12 mouse cellular contexts compared by ENCODE assay signal in genomic region chr3:51713233-51713632, GRCm38 (mm10). TPM values are rescaled to one million over a fixed set of nuclear protein-coding genes. Genes with fewer than 3 reads are reported as not detected.
A peak's percentile ranks its signal among the peaks of the same experiment; 100 is the strongest.
DNase-seq lines count a peak whose midpoint lies in the region; ATAC-seq lines count a peak whose summit lies in the region.
"Had no signal": no experiment of that assay in that cellular context is flagged by ENCODE, and none has a peak within 500 bp of the region (broad histone marks: within the 10 kb centered on the region; RNA-seq: fewer than 3 reads in every experiment).

No protein-coding gene starts in this region.

- ATAC-seq in hindbrain, embryonic 12.5 days (ENCODE audit: low FRiP score): no peak
- ATAC-seq in hindbrain, embryonic 14.5 days (ENCODE audit: low FRiP score): no peak
- ATAC-seq in neural tube, embryonic 15.5 days (ENCODE audit: low FRiP score): no peak

- 18% methylated on average over 8 of the region's 8 CpGs for WGBS in hindbrain, embryonic 12.5 days
- 16% methylated on average over 8 of the region's 8 CpGs for WGBS in hindbrain, embryonic 14.5 days
- 28% methylated on average over 8 of the region's 8 CpGs for WGBS in neural tube, embryonic 15.5 days
- 12% methylated on average over 8 of the region's 8 CpGs for WGBS in limb, embryonic 10.5 days

- H3K27me3 ChIP-seq in hindbrain, embryonic 12.5 days: no peaks in the 10 kb centered on the region
- no peaks in the 10 kb centered on the region for H3K27me3 ChIP-seq in hindbrain, embryonic 14.5 days (ENCODE audit: control insufficient read depth, insufficient read depth, low read length)
- H3K27me3 ChIP-seq in neural tube, embryonic 15.5 days (replicated peaks): no peaks in the 10 kb centered on the region
- H3K27me3 ChIP-seq in limb, embryonic 10.5 days (ENCODE audit: low read depth, poor library complexity, severe bottlenecking): no peaks in the 10 kb centered on the region

- no peak overlapping the region for H3K4me3 ChIP-seq in hindbrain, embryonic 12.5 days
- H3K4me3 ChIP-seq in hindbrain, embryonic 14.5 days (replicated peaks; ENCODE audit: low read length): no peak overlapping the region
- no peak overlapping the region for H3K4me3 ChIP-seq in neural tube, embryonic 15.5 days (replicated peaks)
- no peak overlapping the region for H3K4me3 ChIP-seq in limb, embryonic 10.5 days
- H3K4me3 ChIP-seq: erythroblast, embryonic 14.5 days had no signal

- no peak for DNase-seq in hindbrain, embryonic 14.5 days (ENCODE audit: low spot score)
- peak; percentile 43 for DNase-seq in neural tube, embryonic 10.5 days (ENCODE audit: extremely low spot score, low spot score)
- no peak for DNase-seq in limb, embryonic 10.5 days (ENCODE audit: low spot score)
- peak; percentile 35 for DNase-seq in yolk sac, embryonic 10.5 days (ENCODE audit: low spot score)
- DNase-seq in spleen, postnatal 10 days (ENCODE audit: low spot score in 2 of 2): no peak
- no peak for DNase-seq in right cerebral cortex, postnatal 36 days (ENCODE audit: low spot score in 2 of 2)
- DNase-seq: gastrocnemius, postnatal 25 days; layer of hippocampus, adult 9-11 months had no signal

- no peak overlapping the region for H3K9ac ChIP-seq in hindbrain, embryonic 12.5 days
- no peak overlapping the region for H3K9ac ChIP-seq in hindbrain, embryonic 14.5 days
- H3K9ac ChIP-seq in neural tube, embryonic 15.5 days (replicated peaks): no peak overlapping the region

- no peaks in the 10 kb centered on the region for H3K9me3 ChIP-seq in hindbrain, embryonic 12.5 days (replicated peaks)
- H3K9me3 ChIP-seq in hindbrain, embryonic 14.5 days (ENCODE audit: control insufficient read depth, low read length): no peaks in the 10 kb centered on the region
- no peaks in the 10 kb centered on the region for H3K9me3 ChIP-seq in neural tube, embryonic 15.5 days (replicated peaks)
- H3K9me3 ChIP-seq in limb, embryonic 10.5 days (replicated peaks): no peaks in the 10 kb centered on the region

- H3K27ac ChIP-seq in hindbrain, embryonic 12.5 days: 0 out of 2 replicates have a peak overlapping the region, but pooled peaks have one; percentile 48
- no peak overlapping the region for H3K27ac ChIP-seq in hindbrain, embryonic 14.5 days
- no peak overlapping the region; the same call in 1 of the 2 replicates for H3K27ac ChIP-seq in neural tube, embryonic 15.5 days (replicated peaks)
- peak overlapping the region; percentile 63 for H3K27ac ChIP-seq in limb, embryonic 10.5 days
- H3K27ac ChIP-seq: macrophage had no signal

- peaks cover 24% of the 10 kb centered on the region for H3K4me1 ChIP-seq in hindbrain, embryonic 12.5 days
- 0 out of 2 replicates have a peak, but pooled peaks cover 10% of the 10 kb centered on the region for H3K4me1 ChIP-seq in hindbrain, embryonic 14.5 days (replicated peaks; ENCODE audit: control insufficient read depth, insufficient read depth, low read length)
- H3K4me1 ChIP-seq in neural tube, embryonic 15.5 days: peaks cover 14% of the 10 kb centered on the region
- peaks cover 52% of the 10 kb centered on the region for H3K4me1 ChIP-seq in limb, embryonic 10.5 days

- H3K36me3 ChIP-seq in hindbrain, embryonic 12.5 days: no peaks in the 10 kb centered on the region
- H3K36me3 ChIP-seq in hindbrain, embryonic 14.5 days (replicated peaks; ENCODE audit: control insufficient read depth, insufficient read depth): no peaks in the 10 kb centered on the region
- no peaks in the 10 kb centered on the region for H3K36me3 ChIP-seq in neural tube, embryonic 15.5 days
- no peaks in the 10 kb centered on the region for H3K36me3 ChIP-seq in limb, embryonic 10.5 days

- H3K4me2 ChIP-seq in hindbrain, embryonic 12.5 days (replicated peaks): no peak overlapping the region
- H3K4me2 ChIP-seq in hindbrain, embryonic 14.5 days (replicated peaks): no peak overlapping the region
- no peak overlapping the region for H3K4me2 ChIP-seq in neural tube, embryonic 15.5 days

RNA-seq across cellular contexts. Expression of gene Mgst2, which starts 53.1 kb away (rescaled TPM):
- 0.58 and 1.3 TPM in 2 replicates for polyA plus RNA-seq in hindbrain, embryonic 12.5 days (2016; fragmentation: Nextera tagmentation; extraction: Ambion mirVana)
- polyA plus RNA-seq in hindbrain, embryonic 14.5 days (2014; fragmentation: Nextera tagmentation; extraction: Ambion mirVana): 0.52 and 0.82 TPM in 2 replicates
- 0.88 and 9.5 TPM in 2 replicates for polyA plus RNA-seq in neural tube, embryonic 15.5 days (2015; fragmentation: Nextera tagmentation; extraction: Ambion mirVana)
- polyA plus RNA-seq in limb, embryonic 10.5 days (2016; fragmentation: Nextera tagmentation; extraction: Ambion mirVana): 0.35 and 0.43 TPM in 2 replicates
- polyA plus RNA-seq: erythroblast, embryonic 14.5 days had no signal

Comparison
In these comparisons a context has a peak if more than half of its experiments do, and no peak if none do; other contexts are left out.
1. H3K27ac ChIP-seq: peak in hindbrain, embryonic 12.5 days (single experiment) and limb, embryonic 10.5 days (single experiment); none in hindbrain, embryonic 14.5 days (single experiment) and neural tube, embryonic 15.5 days (single experiment).
2. DNase-seq: peak in neural tube, embryonic 10.5 days (single experiment) and yolk sac, embryonic 10.5 days (single experiment); none in hindbrain, embryonic 14.5 days (single experiment), limb, embryonic 10.5 days (single experiment), spleen, postnatal 10 days (0 of 2) and right cerebral cortex, postnatal 36 days (0 of 2).